Mouse (Mus musculus) thymus, adult 2 months (tissue): Measurements from ENCODE around the gene Pmm2. TPM values are rescaled to one million over a fixed set of nuclear protein-coding genes. Genes with fewer than 3 reads are reported as not detected.

Experiments used
- DNase-seq: peaks from one replicate; pipeline ENCODE4 v3.0.0; 2021
- H3K27ac ChIP-seq: fragments of 200-500 bp; 2 replicates; pipeline ENCODE4 v1.5.1; 2012; ENCODE audit warnings: low read length, control low read depth; ENCODE audit not compliant: control insufficient read depth, insufficient read depth
- H3K27me3 ChIP-seq: fragments of 200-500 bp; 2 replicates; pipeline ENCODE4 v1.6.1; 2012; ENCODE audit warnings: mild to moderate bottlenecking, low read length, moderate library complexity, mixed read lengths; ENCODE audit not compliant: control insufficient read depth, insufficient read depth
- H3K36me3 ChIP-seq: fragments of 200-500 bp; 2 replicates; pipeline ENCODE4 v1.6.1; 2012; ENCODE audit warnings: mild to moderate bottlenecking, low read length, moderate library complexity; ENCODE audit not compliant: control insufficient read depth, insufficient read depth
- H3K4me1 ChIP-seq: fragments of 200-500 bp; replicated peaks from 2 replicates; pipeline ENCODE4 v1.6.1; 2012; ENCODE audit warnings: low read length; ENCODE audit not compliant: control insufficient read depth, insufficient read depth
- H3K4me3 ChIP-seq: fragments of 200-500 bp; 2 replicates; pipeline ENCODE4 v1.5.1; 2012; ENCODE audit warnings: mild to moderate bottlenecking, low read length, control low read depth, moderate library complexity; ENCODE audit not compliant: control insufficient read depth, insufficient read depth
- CTCF ChIP-seq: fragments of 200-500 bp; IDR thresholded peaks from 2 replicates; pipeline ENCODE4 v1.5.1; 2012; ENCODE audit warnings: mild to moderate bottlenecking, control low read depth, low read length, moderate library complexity, borderline replicate concordance; ENCODE audit not compliant: control insufficient read depth, poor library complexity, insufficient read depth; ENCODE audit errors: extremely low read depth
- POLR2A ChIP-seq: fragments of 200-500 bp; IDR thresholded peaks from 2 replicates; pipeline ENCODE4 v1.6.1; 2012; ENCODE audit warnings: mild to moderate bottlenecking, low read length, control low read depth, moderate library complexity; ENCODE audit not compliant: control insufficient read depth, poor library complexity, insufficient read depth; ENCODE audit errors: extremely low read depth
- WGBS: fragments of 180-500 bp; shearing (Covaris S2); methylation state at CpG from one replicate; pipeline ENCODE4 v1.1.7; 2018; 5-methylcytosine and 5-hydroxymethylcytosine counted together
- polyA plus RNA-seq: library from polyadenylated mRNA; depleted of rRNA; stranded (reverse); fragments of >200 nt; gene quantifications from 2 replicates; pipeline ENCODE4 v1.2.3, GENCODE M21; 2012; rRNA removed

Gene Pmm2
- 110 and 116 TPM in 2 replicates for polyA plus RNA-seq

DNA sequence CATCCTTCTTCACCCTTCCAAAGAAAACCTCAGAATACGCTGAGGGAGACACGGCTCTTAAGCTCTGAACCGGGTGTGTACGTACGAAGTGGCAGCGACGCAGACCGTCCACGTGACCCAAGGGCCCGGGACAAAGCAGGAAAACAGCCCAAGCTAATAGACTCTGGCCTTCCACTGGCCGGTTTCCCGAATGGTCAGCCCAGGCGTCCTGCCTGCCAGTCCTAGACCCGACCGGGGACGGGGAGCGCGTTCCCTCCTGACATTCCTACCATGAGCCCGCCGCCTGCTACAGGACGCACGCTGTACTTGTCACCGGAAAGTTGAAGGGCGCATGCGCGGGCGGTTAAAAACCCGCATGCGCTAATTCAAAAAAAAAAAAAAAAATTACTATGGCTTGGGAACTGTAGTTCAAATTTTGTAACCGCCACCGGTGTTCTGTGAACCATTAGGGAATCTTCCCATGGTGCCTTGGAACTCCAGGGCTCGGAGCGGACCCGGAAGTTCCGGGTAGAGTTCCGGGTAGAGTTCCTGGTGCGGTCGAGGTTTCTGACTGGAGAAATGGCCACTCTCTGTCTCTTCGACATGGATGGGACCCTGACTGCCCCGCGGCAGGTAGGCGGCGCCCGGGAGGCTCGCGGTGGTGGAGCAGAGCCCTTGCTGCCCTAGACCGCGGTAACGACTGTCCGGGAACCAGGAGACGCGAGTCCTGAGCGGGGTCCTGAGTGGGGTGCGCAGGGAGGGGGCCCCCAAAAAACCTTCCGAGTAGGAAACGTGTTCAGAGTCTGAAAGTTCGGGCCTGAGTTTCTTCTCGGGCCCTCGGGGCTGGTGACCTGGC, at the start of gene Pmm2, which contains the start of gene Tmem186:
Gene Pmm2 (plus strand): TSS at position 458 of the 835 bp plus-strand sequence.
Gene Tmem186 (minus strand): TSS at position 496 of the 835 bp plus-strand sequence.
- WGBS: under 1% methylated on average over 59 of the region's 59 CpGs

DNA sequence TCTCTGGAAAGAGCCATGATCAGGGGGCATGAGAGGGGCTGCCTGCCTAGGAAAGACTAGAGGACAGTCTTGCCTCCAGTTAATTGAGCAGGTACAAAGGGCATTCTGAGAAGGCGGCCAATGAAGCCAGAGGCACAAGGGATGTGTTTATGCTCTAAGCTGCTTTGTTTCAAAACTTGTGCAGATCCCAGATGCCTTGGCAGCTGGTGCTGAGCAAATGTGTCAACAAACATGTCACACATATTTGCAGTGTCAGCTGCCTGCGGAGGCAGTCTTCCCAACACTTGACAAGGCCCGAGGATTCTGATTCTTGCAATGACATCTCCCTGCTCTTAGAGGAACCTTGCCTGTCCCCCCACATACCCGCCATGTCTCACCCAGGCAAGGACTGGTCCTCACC, 42.1 kb upstream of the Pmm2 start:
- H3K27ac ChIP-seq: no peak overlapping the region
- DNase-seq: no peak
- H3K4me3 ChIP-seq: no peak overlapping the region
- WGBS: 95% methylated on average over 4 of the region's 4 CpGs
- H3K4me1 ChIP-seq: no peaks in the 10 kb centered on the region
- TF ChIP-seq POLR2A (no peak), CTCF (no peak)
- H3K36me3 ChIP-seq: no peaks in the 10 kb centered on the region
- no peaks in the 10 kb centered on the region for H3K27me3 ChIP-seq

More for the DNA sequence above, at the start of gene Pmm2, which contains the start of gene Tmem186:
- peak; percentile 73 for DNase-seq
- TF ChIP-seq CTCF (no peak), POLR2A (peak; percentile 41)
- no peaks in the 10 kb centered on the region; the same call in 1 of the 2 replicates for H3K36me3 ChIP-seq
- peak within 1 kb of the TSS; percentile 97 for H3K4me3 ChIP-seq
- no peaks in the 10 kb centered on the region for H3K27me3 ChIP-seq
- peak within 1 kb of the TSS; percentile 64 for H3K27ac ChIP-seq
- peaks cover 22% of the 10 kb centered on the region for H3K4me1 ChIP-seq

DNA sequence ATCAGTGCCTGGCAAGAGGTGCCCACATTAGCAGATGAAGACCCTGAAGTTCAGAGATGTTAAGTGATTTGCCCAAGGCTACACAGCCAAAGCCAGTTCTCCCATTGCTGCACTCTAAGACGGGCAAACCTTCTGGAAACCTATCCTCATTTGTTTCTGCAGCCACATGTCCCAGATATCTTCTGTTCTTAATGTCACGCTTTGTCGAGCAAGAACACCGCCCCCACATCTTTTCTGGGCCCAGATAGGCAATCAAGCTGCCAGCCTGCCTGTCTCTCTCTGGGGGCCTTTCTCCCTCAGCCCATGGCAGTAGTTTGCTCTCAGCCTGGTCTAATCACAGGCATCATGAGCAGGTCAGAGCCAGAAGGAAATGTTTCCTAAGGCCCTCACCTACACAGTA, 41.1 kb upstream of the Pmm2 start:
- H3K36me3 ChIP-seq: no peaks in the 10 kb centered on the region
- TF ChIP-seq CTCF: no peak
- TF ChIP-seq POLR2A: no peak
- no peaks in the 10 kb centered on the region for H3K27me3 ChIP-seq
- no peak overlapping the region for H3K27ac ChIP-seq
- 87% methylated on average over 4 of the region's 4 CpGs for WGBS
- no peaks in the 10 kb centered on the region for H3K4me1 ChIP-seq
- DNase-seq: no peak
- H3K4me3 ChIP-seq: no peak overlapping the region

DNA sequence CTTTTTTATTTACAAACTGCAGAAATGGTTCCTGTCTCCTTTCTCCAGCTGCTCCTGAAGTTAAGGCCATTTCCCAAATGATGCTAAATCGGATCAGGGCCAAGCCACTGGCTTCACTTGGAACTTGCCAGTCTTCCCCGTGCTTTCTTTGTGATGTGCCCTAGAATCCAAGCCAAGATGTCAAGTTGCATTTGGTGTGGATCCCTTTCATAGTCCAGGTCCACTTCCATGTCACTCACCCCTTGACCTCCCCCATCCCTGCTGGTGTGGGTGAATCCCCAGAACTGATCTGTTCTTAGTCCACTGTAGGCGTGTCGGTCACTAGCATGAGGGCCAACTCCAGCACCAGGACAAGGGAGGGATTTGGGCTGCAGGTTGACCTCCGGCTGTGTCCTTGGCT, 40.0 kb upstream of the Pmm2 start:
- no peak overlapping the region for H3K4me3 ChIP-seq
- TF ChIP-seq POLR2A (no peak), CTCF (no peak)
- no peak overlapping the region for H3K27ac ChIP-seq
- H3K27me3 ChIP-seq: no peaks in the 10 kb centered on the region
- H3K4me1 ChIP-seq: no peaks in the 10 kb centered on the region
- no peaks in the 10 kb centered on the region for H3K36me3 ChIP-seq
- WGBS: 91% methylated on average over 5 of the region's 5 CpGs
- no peak for DNase-seq

DNA sequence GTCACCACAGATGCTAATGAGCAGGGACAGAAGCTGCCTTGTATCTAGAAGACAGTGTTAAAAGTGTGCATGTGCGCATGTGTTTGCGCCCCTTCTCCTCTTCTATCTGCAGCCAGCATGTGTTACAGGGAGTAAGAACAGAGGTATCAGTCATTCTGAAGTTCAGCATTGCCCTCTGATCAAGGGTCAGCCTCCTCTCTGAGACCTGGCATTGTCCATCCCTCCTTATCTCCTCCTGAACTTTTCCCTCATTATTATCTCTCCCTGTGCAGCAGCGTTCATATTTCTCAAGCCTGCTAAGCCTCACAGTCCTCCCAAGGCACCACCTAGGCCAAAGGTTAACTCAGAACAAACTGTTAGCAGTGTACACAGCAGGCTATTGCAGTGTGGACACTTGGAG, 33.7 kb upstream of the Pmm2 start:
- 86% methylated on average over 3 of the region's 3 CpGs for WGBS
- Histone ChIP-seq H3K4me3 (no peak overlapping the region), H3K27ac (no peak overlapping the region), H3K27me3 (no peaks in the 10 kb centered on the region), H3K36me3 (no peaks in the 10 kb centered on the region), H3K4me1 (no peaks in the 10 kb centered on the region)
- no peak for DNase-seq
- TF ChIP-seq CTCF (no peak), POLR2A (no peak)

DNA sequence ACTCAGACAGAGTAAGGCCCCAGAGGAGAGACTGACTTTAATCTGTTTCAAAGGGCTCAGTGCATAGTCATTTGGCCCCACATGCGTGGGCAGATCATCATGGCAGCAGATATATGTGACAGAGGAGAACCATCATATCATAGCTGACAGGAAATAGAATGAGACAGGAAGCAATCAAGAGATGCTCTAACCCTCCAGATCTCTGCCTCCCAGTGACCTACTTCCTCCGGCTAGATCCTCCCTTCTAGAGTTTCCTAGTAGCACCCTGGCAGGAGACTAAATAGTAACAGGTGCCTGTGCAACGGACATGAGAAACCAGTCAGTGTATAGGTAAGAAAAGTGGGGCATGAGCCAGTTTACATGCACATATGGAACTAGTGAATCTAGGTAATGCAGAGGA, 27.1 kb upstream of the Pmm2 start:
- H3K27me3 ChIP-seq: no peaks in the 10 kb centered on the region
- peaks cover 10% of the 10 kb centered on the region for H3K4me1 ChIP-seq

More for the DNA sequence above, 27.1 kb upstream of the Pmm2 start:
- no peaks in the 10 kb centered on the region for H3K36me3 ChIP-seq
- no peak overlapping the region for H3K4me3 ChIP-seq
- H3K27ac ChIP-seq: peak overlapping the region; percentile 83
- peak; percentile 30 for DNase-seq
- TF ChIP-seq POLR2A (no peak), CTCF (no peak)
- WGBS: 39% methylated on average over 3 of the region's 3 CpGs
